Mouse (Mus musculus) macrophage (primary cell): ENCODE measurements around the gene Klk9. TPM values are rescaled to one million over a fixed set of nuclear protein-coding genes. Genes with fewer than 3 reads are reported as not detected.

Experiments
- H3K27ac ChIP-seq: fragments of 350-480 bp; formaldehyde crosslinking; 2 replicates; pipeline ENCODE4 v1.9.0; 2021
- H3K36me3 ChIP-seq: fragments of 350-480 bp; formaldehyde crosslinking; 2 replicates; pipeline ENCODE4 v1.9.0; 2021; ENCODE audit errors: inconsistent target
- H3K4me3 ChIP-seq: fragments of 350-480 bp; formaldehyde crosslinking; 2 replicates; pipeline ENCODE4 v1.9.0; 2021; ENCODE audit errors: inconsistent target
- H3K79me2 ChIP-seq: fragments of 350-480 bp; formaldehyde crosslinking; 2 replicates; pipeline ENCODE4 v1.9.0; 2021; ENCODE audit errors: inconsistent target
- WGBS: methylation state at CpG from one replicate; pipeline ENCODE4 v1.1.7; 2026; ENCODE audit warnings: inconsistent platforms; ENCODE audit not compliant: missing documents; 5-methylcytosine and 5-hydroxymethylcytosine counted together
- polyA plus RNA-seq: library from polyadenylated mRNA; stranded (reverse); fragments of 250-400 nt; gene quantifications from 3 replicates; pipeline ENCODE4 v1.2.4, GENCODE M21; 2018; ENCODE audit warnings: inconsistent platforms
- total RNA-seq, 78 experiments: library from RNA; depleted of rRNA; stranded (reverse); fragments of 250-400 nt; gene quantifications; 1 replicate in 9 of 78; 2 replicates in 24 of 78; 3 replicates in 43 of 78; 4 replicates in 2 of 78; pipeline ENCODE4 v1.2.4; 2018; ENCODE audit warnings: inconsistent platforms in 56 of 78

Klk9 gene
- total RNA-seq (2018; cell fraction: chromatin; rRNA removed) = not detected
- total RNA-seq (2018; cell fraction: cytosol; rRNA removed) = not detected
- total RNA-seq (2018; cell fraction: nucleus; rRNA removed) = not detected
- not detected in 3 replicates for polyA plus RNA-seq

DNA sequence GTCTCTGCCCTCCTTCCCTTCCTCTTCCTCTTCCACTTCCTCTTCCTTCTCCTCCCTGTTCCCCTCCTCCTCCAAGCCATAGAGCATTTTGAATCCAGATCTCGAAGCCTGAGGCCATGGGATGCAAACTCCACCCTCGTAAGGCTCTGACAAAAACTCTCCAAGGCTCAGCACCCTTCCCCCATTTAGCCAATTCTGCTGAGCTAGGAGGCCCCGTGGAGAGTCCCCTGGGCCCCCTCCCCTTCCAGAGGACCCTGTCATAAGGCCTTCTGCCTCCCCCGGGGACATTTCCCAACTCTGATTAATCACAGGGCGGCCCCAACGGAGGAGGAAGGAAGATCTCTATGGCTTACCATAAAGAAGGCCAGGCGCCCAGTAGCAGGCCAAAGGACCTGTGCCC lies at the start of gene Klk9:
Klk9 (plus strand) TSS at position 301 of the 400 bp plus-strand sequence.
- H3K4me3 ChIP-seq = no peak within 1 kb of the TSS
- 81% methylated on average over 7 of the region's 7 CpGs for WGBS
- no peaks in the 10 kb centered on the region for H3K36me3 ChIP-seq
- H3K27ac ChIP-seq = no peak within 1 kb of the TSS
- no peaks in the 10 kb centered on the region for H3K79me2 ChIP-seq

DNA sequence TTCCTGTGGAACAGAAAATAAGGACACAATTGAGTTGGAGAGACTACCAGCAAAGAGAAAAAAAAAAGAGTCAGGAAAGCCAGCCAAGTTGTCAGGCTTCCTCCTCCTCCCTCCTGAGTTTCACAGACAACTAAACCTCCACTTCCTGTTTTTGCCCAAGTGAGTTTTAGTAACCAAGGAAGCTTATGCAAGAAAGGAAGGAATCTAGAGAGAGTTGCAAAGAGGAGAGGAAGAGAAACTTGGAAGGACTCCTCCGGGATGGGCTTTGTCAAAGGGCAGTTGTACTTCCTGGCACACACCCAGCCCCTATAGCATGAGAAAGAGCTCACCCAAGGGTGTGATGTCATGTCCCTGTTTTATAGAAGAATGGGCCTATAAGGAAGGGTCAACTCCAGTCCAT lies 43.9 kb upstream of the Klk9 start:
- Histone ChIP-seq H3K27ac (0 out of 2 replicates have a peak overlapping the region, but pooled peaks have one; percentile 8), H3K36me3 (no peaks in the 10 kb centered on the region), H3K79me2 (no peaks in the 10 kb centered on the region), H3K4me3 (no peak overlapping the region)
- 0% methylated on average over 1 of the region's 1 CpGs for WGBS

DNA sequence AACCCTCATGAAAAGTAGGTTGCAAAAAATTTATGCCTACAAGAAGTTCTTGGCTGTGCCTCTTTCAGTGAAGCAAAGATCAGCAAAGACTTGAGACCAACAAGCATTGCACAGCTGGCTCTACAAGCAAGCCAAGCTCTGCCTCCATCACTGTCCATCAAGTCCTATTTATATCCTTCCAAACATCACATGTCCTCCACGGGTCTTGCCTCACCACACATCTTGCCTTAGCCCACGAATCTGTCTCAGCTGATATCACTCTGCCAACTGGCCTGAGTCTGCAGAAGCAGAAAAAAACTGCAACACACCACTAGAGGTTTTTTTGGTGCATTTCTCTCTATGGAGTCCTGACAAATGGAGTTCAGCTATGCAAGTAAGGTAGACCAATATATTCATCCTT lies 38.9 kb upstream of the Klk9 start:
- WGBS = 6% methylated on average over 2 of the region's 2 CpGs
- Histone ChIP-seq H3K4me3 (no peak overlapping the region), H3K27ac (no peak overlapping the region)

DNA sequence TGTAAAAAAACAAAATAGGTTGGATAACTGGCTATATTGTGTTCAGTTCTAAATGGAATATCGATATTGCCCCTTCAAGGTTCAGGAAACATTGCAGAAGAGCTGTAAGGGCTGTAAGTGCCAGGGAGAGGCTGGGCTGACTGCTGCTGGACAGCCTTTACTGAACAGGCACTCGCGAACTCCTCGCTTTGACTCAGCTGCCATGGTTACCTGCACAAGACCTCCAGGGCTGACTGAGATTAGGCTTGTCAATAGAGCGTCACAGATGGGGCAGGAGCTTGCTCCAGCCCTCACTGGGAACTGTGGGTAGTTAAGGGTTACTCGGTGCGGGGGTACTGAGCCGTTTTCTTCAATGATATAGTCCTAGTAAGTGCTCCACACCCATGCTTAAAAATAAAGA lies 25.2 kb upstream of the Klk9 start:
- H3K36me3 ChIP-seq = no peaks in the 10 kb centered on the region
- no peak overlapping the region for H3K27ac ChIP-seq
- 72% methylated on average over 8 of the region's 8 CpGs for WGBS
- H3K4me3 ChIP-seq = no peak overlapping the region
- H3K79me2 ChIP-seq = no peaks in the 10 kb centered on the region

More for the DNA sequence above, 38.9 kb upstream of the Klk9 start:
- no peaks in the 10 kb centered on the region for H3K36me3 ChIP-seq
- H3K79me2 ChIP-seq = no peaks in the 10 kb centered on the region

DNA sequence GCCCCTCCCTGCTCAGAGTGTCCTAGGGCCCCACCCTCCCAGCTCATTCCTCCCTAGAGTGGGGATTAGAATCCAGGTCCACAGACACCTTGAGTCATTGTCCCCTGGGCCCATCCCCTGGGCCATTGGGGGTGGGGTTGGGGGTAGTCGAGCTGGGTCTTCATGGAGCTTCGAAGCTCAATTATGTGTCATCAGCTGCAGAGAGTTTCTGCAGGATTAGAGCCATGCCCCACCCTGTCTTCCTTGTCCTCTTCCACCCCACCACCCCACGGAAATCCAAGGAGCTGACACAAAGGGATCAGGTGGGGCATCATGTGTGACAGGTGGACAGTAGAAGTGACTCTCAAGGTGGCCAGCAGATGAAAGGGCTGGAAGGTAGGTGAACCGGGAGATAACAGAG lies 23.1 kb upstream of the Klk9 start, which contains the start of gene Klk12:
Klk12 (plus strand) TSS at position 301 of the 400 bp plus-strand sequence.
- Histone ChIP-seq H3K36me3 (no peaks in the 10 kb centered on the region), H3K4me3 (no peak within 1 kb of the TSS), H3K27ac (no peak within 1 kb of the TSS), H3K79me2 (no peaks in the 10 kb centered on the region)
- 87% methylated on average over 4 of the region's 4 CpGs for WGBS

DNA sequence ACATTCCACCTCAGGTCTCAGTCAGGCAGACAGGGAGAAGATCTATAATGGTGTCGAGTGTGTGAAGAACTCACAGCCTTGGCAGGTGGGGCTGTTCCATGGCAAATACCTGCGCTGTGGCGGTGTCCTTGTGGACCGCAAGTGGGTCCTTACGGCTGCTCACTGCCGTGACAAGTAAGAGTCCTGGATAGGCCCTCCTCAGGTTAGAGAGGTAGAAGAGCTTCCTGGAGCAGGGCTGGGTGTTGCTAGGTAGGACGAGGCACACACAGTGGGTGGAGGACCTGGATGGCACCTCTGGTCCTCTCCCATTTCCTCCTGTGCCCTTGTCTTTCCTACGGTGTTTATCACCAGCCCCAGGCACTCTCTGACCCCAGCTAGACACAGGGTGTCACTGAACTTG lies 22.1 kb upstream of the Klk9 start:
- no peak overlapping the region for H3K4me3 ChIP-seq
- no peaks in the 10 kb centered on the region for H3K36me3 ChIP-seq
- no peak overlapping the region for H3K27ac ChIP-seq
- H3K79me2 ChIP-seq = no peaks in the 10 kb centered on the region
- 91% methylated on average over 8 of the region's 8 CpGs for WGBS

DNA sequence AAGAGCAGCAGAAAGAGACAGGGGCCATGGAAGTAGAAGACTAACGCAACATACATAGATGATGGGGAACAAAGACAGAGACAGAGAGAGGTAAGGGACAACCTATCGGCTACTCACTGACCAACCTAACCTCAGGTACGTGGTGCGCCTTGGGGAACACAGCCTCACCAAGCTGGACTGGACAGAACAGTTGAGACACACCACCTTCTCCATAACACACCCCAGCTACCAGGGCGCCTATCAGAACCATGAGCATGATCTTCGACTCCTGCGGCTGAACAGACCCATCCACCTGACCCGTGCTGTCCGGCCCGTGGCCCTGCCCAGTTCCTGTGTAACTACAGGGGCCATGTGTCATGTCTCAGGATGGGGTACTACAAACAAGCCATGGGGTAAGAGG lies 21.0 kb upstream of the Klk9 start:
- Histone ChIP-seq H3K36me3 (no peaks in the 10 kb centered on the region), H3K27ac (no peak overlapping the region), H3K79me2 (no peaks in the 10 kb centered on the region), H3K4me3 (no peak overlapping the region)
- WGBS = 96% methylated on average over 10 of the region's 10 CpGs

DNA sequence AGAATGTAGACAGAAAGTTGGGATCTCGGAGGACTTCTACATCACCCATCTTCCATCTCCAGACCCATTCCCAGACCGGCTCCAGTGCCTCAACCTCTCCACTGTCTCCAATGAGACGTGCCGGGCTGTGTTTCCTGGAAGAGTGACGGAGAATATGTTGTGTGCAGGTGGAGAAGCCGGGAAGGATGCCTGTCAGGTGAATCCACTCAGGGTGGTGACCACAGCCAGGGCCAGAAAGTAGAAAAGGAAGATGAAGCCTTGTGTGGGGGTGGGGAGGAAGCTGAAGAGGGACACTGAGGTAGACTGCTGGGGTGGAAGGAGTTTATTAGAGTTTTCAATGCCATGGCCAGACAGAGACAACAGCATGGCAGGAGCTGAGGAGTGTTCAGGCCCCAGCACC lies 19.8 kb upstream of the Klk9 start:
- WGBS = 97% methylated on average over 6 of the region's 6 CpGs
- H3K27ac ChIP-seq = no peak overlapping the region
- H3K79me2 ChIP-seq = no peaks in the 10 kb centered on the region
- H3K36me3 ChIP-seq = no peaks in the 10 kb centered on the region
- no peak overlapping the region for H3K4me3 ChIP-seq

DNA sequence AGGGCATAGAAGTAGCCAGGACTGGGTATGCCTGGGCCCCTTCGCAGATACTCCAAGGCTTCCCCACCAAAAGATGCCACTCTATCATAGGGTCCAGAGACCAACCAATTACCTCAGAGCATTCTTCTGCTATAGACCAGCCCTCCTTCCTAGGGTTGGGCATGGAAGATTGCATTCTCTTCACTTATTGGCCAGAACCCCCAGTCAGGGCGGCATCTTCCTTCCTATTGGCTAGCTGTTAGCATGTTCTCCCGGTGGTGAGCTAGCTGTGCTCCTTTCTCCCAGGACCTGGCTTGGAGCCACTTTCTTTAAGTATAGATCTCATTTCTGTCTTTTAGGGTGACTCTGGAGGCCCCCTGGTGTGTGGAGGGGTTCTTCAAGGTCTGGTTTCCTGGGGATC lies 18.8 kb upstream of the Klk9 start:
- H3K27ac ChIP-seq = no peak overlapping the region
- WGBS = 81% methylated on average over 3 of the region's 3 CpGs
- no peak overlapping the region for H3K4me3 ChIP-seq
- H3K36me3 ChIP-seq = no peaks in the 10 kb centered on the region
- H3K79me2 ChIP-seq = no peaks in the 10 kb centered on the region

DNA sequence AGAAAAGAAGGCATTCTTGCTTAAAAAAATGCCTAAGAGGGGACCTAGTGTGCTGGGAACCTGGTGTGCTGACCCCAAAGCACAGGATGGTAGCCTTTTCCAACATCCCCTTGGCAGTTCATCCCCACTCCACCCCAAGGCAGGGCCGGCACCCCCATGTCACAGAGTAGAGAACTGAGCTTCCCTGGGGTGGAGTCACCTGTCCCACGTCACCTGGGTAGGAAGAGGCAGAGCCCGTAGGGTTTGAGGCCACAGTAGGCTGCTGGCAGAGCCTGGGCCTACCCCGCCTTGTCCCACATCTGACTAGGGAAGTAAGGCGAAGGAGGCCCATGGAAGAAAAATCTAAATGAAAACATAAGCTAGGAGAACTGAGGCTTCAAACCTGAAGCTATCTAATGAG lies 17.3 kb upstream of the Klk9 start, which contains the start of gene Klk11:
Klk11 (plus strand) TSS at position 241 of the 400 bp plus-strand sequence.
- Histone ChIP-seq H3K79me2 (no peaks in the 10 kb centered on the region), H3K36me3 (no peaks in the 10 kb centered on the region), H3K27ac (no peak within 1 kb of the TSS), H3K4me3 (no peak within 1 kb of the TSS)
- WGBS = 96% methylated on average over 5 of the region's 5 CpGs

DNA sequence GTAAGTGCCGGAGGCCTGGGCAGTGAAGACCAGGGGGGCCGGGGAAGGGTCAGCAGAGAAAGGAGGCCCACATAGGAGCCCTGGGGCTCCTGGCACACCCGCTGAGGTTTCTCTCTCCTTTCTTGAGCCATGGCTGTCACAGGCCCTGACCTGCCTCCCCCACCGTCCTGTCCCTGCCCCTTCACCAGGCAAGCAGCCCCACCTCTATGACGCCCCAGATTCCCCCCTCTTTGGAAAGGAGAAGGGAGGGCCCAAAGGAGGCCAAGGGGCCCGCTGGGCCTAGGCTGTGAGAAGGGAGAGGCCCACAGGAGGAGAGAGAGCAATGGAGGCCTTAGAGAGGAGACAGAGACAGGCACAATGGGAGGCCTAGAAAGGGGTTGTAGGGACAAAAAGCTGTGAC lies 16.9 kb upstream of the Klk9 start:
- no peak overlapping the region for H3K4me3 ChIP-seq

DNA sequence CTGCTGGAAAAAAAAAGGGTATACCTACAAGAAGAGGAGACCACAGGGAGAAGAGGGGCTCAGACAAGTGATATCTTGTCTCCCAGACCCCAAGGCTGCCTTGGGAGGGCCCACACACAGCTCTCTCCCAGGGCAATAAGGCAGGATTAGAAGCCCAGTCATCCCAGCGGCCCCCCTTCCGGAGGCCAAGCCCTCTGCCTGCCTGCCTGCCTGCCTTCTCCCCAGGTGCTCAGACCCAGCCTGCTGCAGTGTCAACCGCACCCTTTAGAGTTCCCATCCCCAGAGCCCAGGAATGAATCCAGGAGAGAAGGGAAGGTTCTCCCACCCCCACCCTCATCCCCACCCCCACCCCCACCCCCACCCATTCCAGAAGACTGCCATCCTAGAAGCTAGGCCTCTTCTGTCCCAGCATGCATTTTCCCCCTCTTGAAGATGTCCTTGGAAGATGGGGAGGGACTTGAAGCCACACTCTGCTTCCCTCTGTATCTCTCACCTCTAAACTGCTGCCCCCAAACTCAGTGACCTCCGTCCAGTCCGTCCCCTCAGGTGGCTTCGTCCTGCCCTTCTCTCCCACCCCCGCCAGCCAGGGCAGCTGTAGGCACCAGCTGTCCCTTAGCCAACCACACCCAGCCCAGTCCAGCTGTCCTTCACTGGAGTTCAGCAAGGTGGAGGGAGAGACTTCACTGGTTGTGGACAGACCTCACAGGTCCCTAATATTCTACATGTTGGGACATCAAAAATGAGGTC lies 16.2 kb upstream of the Klk9 start:
- Histone ChIP-seq H3K36me3 (no peaks in the 10 kb centered on the region), H3K79me2 (no peaks in the 10 kb centered on the region), H3K27ac (no peak overlapping the region), H3K4me3 (no peak overlapping the region)
- 84% methylated on average over 7 of the region's 7 CpGs for WGBS

More for the DNA sequence above, 16.9 kb upstream of the Klk9 start:
- WGBS = 86% methylated on average over 6 of the region's 6 CpGs
- no peak overlapping the region for H3K27ac ChIP-seq
- no peaks in the 10 kb centered on the region for H3K79me2 ChIP-seq
- H3K36me3 ChIP-seq = no peaks in the 10 kb centered on the region

DNA sequence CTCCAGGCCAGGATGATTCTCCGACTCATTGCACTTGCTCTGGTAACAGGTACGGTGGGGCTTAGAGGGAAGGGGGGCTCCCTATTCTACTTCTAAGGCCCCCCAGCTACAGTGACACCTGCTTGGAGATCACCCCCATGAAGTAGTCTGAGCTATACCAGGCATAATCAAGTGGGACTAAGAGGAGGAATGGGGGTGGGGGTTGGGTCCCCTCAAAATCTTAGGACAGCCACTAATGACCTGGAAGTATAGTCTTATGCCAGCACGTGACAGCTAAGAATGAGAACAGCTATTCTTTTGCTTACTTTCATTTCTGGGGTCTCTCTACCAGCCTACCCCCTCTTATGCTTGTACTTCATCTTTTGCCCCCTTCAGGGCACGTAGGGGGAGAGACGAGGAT lies 15.2 kb upstream of the Klk9 start:
- H3K36me3 ChIP-seq = no peaks in the 10 kb centered on the region
- no peaks in the 10 kb centered on the region for H3K79me2 ChIP-seq
- 89% methylated on average over 5 of the region's 5 CpGs for WGBS
- no peak overlapping the region for H3K27ac ChIP-seq
- no peak overlapping the region for H3K4me3 ChIP-seq

DNA sequence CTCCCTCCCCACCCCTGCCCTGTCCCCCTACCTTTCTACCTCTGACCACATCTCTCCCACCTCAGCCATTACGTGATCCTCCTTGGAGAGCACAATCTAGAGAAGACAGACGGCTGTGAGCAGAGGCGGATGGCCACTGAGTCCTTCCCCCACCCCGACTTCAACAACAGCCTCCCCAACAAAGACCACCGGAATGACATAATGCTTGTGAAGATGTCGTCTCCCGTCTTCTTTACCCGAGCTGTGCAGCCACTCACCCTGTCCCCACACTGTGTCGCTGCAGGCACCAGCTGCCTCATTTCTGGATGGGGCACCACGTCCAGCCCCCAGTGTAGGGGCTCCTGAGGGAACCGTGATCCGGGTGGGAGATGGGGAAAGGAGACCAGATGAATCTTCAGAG lies 14.3 kb upstream of the Klk9 start:
- Histone ChIP-seq H3K4me3 (no peak overlapping the region), H3K79me2 (no peaks in the 10 kb centered on the region), H3K27ac (no peak overlapping the region), H3K36me3 (no peaks in the 10 kb centered on the region)
- 90% methylated on average over 12 of the region's 12 CpGs for WGBS

DNA sequence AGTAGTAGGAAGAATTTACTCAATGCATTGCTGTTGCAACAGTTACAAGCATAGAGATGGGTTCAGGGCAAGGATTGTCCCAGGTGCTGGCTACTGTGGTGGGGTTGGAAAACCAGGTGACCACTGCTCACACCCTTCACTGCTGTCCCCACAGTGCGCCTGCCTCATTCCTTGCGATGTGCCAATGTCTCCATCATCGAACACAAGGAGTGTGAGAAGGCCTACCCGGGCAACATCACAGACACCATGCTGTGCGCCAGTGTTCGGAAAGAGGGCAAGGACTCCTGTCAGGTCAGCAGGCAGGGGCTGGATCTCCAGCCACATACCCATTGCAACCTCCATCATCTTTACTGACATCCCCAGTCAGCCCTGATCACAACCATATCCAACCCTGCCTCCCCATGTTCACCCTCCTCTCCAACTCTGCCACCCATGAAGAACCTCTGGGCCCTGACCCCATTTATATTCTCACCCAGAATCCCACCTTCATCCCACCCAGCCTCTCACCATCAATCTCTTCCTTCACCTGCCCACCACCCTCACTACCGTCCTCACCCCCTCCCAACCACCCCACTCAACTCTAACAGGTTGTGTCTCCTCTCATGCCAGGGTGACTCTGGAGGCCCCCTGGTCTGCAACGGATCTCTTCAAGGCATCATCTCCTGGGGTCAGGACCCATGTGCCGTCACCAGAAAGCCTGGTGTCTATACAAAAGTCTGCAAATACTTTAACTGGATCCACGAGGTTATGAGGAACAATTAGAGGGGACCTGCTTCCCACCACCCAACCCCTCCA lies 13.3 kb upstream of the Klk9 start:
- H3K79me2 ChIP-seq = no peaks in the 10 kb centered on the region
- no peaks in the 10 kb centered on the region for H3K36me3 ChIP-seq
- H3K4me3 ChIP-seq = no peak overlapping the region
- H3K27ac ChIP-seq = no peak overlapping the region
- WGBS = 90% methylated on average over 10 of the region's 10 CpGs
